Mouse (Mus musculus) brain, adult 2 months (tissue): Measurements from ENCODE around the gene Rab1a.
A peak's percentile ranks its signal among the peaks of the same experiment; 100 is the strongest.
"Not testable (repeated sequence)": the region's sequence is repeated elsewhere in the genome, so short reads cannot be mapped to it uniquely, and the experiment has no call there.

ENCODE experiments used
- DNase-seq: peaks from one replicate; pipeline ENCODE4 v3.0.0; 2011; ENCODE audit warnings: low read depth, low spot score

Rab1a gene

DNA sequence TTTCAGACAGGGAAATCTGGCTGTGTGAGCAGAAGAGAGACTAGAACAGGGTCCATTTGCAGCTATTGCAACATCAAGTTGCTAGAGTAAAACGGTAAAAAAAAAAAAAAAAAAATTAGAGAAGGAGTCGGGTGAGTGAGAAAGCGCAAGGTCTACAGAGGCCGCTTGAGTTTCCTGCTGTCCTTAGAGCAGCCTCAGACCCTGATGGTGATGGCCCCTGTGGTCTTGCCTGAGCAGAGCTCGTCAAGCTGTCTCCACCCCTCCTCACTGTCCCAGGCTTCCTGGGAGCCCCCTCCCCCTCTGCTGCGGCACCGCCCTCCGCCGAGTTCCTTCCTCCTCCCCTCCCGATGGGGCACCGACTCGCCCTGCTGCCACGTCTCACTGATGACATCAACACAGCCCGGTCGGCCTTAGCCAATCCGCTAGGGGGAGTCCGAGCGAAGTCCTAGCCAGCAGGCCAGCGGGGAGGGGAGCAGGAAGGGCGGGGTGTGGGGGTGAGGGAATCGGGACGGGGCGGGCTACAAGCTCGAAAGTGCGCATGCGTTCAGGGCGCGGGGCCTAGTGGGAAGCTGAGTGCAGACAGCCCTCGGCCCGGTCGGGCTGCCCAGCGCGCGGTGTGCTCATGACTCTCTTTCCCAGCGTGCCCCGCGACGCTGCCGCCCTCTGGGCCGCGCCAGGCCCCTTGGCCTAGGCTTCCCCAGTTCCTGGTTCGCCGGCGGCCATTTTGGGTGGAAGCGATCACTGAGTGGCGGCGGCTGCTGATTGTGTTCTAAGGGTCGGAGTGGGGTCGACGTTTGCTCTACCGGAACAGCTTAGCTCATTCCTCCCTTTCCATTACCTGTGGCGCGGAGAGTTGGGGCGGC is at the start of gene Rab1a:
Gene Rab1a (plus strand): TSS at position 720 of the 863 bp plus-strand sequence.
- DNase-seq = peak; percentile 100

DNA sequence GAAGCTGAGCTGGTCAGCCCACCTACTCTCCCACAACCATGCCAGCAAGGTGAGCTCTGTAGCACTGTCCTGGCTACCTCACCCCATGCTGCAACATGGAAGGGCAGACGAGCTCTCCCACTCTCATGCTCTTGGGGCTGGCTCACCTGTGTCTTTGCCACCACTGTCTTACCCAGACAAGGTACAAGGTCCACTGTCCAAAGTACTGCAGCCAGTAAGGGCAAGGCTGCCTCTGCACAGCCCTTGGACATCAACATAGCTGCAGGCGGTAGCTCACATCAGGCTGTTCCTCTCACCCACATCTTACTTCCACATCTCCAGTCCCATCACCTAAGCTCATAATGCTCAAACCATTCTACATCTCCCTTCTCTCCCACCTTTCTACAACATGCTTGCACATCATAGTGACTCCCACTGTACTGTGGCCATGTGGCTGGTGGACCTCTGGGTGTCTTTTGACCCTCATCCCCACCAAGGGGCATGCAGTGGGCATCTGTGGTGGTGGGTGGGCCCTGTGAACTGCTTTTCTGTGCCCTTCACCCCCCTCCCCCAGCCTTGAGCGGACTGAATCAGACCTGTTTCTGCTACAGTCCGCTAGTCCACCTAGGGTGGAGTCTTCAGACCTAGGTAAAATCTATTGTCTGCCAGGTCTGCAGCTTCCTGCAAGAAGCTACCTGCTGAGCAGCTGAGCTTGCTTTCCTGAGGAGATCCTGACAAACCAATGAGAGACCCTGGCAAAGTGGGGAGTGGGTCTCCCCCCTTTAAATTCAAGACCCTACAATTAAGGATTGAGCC is 48.9 kb upstream of the Rab1a start:
- no peak for DNase-seq

DNA sequence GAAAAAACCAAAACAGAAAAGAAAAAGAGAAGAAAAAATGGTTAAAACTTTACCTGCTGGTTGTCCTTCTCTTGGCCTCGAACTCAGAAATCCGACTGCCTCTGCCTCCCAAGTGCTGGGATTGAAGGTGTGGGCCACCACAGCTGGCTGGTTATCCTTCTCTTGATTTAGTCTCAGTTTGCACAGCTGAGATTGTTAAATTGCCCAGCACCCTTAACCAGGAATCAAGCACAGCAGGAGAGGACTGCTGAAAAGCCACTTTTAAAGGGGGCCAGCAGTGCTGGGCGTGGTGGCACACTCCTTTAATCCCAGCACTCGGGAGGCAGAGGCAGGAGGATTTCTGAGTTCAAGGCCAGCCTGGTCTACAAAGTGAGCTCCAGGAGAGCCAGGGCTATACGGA is 47.7 kb upstream of the Rab1a start:
- DNase-seq = not testable (repeated sequence)

DNA sequence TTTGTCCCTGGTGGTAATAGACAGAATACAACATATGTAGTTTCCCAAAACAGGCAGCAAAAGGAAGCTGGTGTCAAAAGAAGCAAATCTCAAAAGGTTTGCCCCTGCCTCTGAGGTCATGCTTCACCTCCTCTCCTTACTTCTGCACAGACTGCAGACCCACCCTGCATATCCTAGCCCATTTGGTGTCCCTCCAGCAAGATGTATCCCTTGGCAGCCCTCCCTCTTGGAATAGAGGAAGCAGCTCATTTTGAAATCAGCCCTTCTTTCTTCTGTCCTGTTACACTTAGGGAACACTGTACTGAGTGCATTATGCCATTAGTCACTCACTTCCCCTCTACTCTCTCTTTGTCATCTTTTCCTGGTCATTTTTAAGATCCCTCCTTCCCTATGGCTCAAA is 42.4 kb upstream of the Rab1a start:
- no peak for DNase-seq

DNA sequence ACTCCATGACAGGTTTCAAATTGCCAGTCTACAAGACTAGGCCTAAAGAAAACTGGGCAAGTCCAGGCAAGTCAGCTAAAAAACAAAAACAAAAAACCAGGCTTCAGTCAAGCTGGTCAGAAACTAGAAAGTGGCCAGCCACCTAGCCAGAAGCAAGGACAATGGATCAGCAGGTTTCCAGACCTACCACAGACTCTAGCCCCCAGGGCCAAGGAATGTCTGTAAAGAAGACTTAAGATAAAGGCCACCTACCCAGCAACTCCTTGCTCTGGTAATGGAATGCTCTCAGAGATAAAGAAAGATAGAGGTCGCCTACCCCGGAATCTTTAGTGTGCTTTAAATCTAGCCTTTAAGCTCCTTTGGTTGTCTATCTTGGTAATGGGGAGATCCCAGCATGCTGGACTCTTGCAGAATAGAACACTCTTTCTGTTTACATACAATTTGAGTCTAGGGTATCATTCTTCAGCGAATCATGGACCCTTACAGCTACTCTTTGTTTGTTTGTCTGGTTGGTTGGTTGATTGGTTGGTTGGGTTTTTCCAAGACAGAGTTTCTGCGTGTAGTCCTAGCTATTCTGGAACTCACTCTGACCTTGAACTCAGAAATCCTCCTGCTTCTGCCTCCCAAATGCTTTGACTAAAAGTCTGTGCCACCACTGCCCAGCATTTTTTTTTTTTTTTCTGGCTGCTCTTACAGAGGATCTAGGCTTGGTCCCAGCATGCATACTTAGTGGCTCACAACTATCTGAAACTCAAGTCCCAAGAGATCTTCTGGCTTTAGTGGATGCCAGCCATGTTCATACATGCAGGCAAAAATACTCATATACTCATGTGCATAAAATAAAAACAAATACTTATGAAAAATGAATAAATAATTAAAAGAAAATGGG is 36.0 kb upstream of the Rab1a start:
- no peak for DNase-seq

DNA sequence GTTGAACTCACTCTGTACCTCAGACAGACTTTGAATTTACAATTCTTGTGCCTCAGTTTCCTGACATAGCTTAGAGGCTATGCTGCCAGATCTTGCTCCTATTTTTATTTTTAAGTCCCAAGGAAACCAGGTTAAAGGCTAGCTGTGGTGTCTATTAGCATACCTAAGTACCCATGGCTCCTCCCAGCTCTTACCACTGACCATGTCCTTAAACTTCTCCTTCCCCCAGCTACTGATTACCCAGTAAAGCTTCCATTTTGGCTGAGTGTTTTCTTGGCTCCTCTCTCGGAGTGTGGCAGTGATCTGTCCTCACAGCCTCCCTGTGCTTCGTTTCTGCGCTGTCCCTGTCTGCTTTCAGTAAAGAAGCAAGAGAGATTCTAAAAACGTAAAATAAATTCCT is 35.2 kb upstream of the Rab1a start:
- no peak for DNase-seq

DNA sequence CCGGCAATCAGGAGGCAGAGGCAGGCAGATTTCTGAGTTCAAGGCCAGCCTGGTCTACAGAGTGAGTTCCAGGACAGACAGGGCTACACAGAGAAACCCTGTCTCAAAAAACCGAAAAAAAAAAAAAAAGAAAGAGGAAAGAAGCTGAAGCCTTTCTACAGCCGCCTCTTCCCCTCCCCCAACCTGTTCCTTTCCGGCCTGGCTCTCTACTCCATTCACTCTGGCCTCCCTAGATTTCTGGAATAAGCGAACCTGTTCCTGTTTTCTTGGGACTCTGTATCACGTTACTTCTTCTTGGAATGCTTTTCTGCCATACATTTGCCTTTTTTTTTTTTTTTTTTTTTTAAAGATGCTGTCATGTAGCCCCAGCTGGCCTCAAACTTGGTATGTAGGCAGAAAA is 34.8 kb upstream of the Rab1a start:
- DNase-seq = not testable (repeated sequence)

DNA sequence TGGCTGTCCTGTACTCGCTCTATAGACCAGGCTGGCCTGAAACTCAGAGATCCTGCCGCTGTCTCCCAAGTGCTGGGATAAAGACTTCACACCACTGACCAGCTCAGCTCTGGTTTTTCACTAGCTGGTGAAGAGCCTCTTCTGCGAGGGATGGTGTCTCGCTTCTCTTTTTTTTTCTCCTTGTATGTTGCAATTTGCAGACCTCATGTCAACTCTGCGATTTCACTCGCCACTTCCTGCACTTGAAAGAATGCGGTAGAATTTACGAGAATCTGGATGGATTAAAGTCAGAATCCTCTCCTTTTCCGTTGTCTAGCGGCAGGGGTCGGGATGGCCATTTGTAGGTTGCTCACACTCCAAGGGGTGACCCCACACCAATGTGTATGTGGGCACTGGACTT is 32.3 kb upstream of the Rab1a start:
- peak; percentile 3 for DNase-seq

DNA sequence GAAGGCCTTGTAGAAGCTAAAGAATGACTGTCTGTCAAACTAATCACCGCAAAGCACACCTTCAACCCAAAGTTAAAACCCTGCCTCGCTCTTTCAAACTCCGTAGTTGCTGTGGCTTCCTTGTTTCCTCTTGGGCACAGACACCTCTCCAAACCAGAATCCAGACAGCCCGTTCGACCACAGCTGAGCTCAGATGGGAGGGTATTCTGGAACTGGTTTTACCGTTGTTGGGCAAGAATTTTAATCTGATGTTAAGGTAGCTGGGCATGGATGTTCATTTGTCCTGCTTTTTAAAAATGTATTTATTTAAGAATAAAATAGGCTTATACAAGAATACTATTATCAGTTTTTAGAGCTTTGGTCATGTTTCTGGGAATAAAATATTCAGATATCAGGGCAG is 14.0 kb upstream of the Rab1a start:
- no peak for DNase-seq

DNA sequence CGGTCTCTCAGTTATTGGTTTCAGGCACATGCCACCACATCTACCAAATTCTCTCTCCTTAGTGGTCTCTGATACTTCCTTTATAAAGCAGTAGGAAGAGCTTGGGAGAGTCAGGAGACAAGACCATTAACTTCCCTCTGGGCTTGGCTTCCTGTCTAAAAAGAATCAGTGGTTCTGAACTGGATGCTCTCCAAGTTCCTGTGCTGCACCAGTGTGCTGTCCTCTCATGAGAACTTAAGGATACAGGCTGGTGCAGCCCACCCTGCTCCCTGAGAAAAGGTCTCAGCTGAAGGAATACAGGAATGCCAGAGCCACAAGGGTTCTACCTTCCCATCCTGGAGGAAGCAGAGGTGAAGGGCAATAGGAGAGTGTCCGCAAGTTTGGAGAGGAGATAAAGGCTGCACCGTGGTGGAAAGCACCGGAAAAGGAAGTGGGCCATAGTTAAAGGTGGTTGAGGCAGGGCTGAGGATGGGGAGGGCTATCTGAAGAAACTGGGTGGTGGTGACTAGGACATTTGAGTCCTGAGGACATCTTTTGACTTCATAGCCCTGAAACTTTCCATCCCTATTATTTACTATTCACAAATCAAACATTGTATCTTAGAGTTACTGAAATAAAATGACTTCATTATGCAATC is 8.0 kb upstream of the Rab1a start:
- no peak for DNase-seq

DNA sequence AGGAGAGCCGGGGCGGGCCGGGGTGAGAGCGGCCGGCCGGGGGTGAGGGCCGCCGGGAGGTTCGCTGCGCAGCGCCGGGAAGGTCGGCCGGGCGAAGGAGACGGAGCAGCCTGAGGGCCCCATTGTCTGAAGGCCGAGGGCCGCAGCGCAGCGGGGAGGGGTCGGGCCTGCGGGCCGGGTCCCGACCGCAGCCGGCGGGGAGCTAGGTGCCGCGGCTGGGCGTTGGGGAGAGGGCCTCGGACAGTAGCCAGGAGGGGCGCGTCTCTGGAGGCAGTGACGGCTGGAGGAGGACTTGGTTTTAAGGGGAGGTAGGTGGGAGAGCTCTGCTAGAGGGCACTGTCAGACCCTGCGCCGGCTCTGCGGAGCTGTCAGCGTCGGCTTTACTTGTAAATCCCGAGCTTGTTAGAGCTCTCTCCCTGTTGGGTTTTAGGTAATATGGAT is 449 bp downstream of the Rab1a start:
- peak; percentile 63 for DNase-seq

DNA sequence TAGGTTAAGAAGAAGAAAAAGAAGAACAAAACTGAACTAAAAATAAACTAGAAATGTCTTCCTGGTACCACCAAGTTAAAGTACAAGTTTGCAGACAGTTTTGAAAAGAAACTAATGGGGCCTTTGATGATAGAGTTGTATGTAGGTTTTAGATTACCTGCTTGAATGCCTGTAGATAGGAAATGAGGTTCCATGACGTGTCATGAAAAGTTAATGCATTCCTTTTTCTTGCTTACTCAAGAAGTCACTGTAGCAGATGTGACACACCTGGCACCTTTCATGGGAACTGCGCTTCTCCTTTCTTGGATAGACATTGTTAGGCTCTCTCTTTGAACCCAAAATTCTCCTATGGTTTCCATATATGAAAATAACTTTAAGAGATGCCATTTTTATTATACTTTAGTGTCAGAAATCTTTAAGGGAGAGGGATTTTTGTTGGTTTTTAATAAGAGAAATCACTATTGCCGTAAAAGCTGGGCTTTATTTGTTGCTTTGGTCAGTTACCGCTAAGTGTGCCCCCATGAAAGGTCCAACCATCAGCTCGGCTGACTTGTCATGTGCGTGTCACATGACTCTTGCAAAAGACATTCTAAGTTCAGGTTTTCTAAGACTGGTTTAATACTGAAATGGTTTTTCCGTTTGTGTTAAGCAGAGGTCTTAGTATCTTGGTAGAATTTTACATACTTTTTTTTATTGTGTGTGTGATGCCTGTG is 1.2 kb downstream of the Rab1a start:
- no peak for DNase-seq

DNA sequence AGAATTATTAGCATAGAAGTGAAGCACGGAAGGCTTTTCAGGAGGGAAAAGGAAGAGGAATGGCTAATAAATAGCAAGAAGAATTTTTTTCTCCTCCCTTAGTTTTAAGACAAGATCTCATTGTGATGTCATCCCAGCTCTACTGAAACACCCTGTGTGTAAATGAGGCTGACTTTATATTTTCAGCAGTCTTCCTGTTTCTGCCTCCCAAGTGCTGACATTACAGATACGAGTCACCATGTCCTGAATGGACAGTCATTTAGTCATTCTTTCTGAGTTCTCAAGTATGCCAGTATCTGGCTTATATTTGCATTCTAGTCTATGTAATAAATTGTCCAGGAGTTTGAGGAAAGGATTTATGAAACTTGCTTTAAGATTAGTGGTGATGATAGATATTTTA is 3.1 kb downstream of the Rab1a start:
- DNase-seq = no peak

DNA sequence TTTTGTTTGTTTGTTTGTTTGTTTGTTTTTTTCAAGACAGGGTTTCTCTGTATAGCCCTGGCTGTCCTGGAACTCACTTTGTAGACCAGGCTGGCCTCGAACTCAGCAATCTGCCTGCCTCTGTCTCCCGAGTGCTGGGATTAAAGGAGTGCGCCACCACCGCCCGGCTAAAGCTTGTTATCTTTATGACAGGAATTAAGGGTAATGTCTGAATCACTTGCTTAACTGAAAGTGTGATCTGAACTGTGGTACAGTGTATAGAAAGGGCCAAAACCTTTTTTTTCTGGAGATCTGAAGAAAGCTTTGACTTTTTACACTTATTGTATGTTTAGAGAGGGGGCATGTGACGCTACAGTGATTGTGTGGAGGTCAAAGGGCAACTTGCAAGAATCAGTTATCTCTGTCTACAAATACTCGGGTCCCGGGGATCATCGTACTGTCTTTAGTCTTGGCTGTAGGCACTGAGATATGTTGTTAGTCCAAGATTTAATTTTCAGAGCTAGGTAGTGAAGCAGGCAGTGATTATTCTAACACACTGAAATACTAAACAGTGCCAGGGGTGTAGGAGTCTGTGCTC is 3.7 kb downstream of the Rab1a start:
- DNase-seq = no peak

DNA sequence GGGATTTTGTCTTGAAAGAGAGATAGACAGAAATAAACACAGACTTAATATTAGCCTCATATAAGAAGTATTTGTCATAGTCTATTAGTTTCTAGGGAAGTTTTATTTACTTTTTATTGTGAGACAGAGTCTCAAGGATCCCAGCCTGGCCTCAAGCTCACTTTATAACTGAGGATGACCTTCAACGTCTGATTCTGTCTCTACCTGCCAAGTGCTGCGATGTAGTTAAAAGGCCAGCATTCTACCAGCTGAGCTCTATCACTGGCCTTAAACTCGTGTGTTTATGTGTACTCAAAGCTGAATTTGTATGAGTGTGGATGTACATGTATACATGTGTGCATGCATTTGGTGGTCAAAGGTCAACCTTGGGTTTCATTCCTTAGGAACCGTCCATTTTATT is 4.3 kb downstream of the Rab1a start:
- DNase-seq = no peak

DNA sequence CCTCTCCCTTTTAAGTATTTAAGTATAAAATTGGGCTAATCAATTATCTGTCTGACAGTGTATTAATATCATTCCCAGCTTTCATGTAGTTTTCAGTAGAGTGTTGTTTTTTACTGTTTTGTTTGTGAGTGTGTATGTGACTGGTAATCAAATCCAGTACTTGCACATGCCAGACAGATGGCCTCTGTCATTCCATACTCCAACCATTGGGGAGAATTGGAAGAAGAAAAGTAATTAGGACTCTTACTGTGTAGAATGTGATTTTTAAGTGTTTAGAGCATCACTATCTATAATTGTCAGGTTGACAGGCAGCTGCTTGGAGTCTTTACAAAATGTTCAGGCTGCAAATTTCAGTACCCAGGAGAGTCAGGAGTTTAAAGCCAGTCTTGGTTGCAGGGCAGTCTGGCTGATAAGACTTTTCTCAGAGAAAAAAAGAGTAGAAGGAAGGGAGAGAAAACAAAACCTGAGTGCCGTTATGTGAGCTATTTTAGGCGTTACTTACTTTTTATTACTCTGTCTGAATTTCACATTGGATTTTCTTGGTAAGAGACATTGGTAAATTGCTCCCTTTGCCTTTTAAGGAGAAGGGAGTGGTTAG is 5.5 kb downstream of the Rab1a start:
- no peak for DNase-seq

DNA sequence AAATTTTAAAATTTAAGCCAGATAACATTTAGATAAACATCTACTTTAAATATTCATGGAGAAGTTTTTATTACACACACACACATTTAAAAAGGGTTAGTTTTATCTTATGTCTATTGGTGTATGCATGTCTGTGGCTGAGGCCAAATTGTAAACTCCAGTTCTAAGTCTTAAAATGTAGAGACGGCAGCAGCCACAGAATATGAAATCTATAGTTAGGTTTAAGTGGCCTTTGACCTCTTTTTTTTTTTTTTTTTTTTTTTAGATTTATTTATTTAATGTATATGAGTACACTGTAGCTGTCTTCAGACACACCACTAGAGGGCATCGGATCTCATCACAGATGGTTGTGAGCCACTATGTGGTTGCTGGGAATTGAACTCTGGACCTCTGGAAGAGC is 6.4 kb downstream of the Rab1a start:
- DNase-seq = no peak

DNA sequence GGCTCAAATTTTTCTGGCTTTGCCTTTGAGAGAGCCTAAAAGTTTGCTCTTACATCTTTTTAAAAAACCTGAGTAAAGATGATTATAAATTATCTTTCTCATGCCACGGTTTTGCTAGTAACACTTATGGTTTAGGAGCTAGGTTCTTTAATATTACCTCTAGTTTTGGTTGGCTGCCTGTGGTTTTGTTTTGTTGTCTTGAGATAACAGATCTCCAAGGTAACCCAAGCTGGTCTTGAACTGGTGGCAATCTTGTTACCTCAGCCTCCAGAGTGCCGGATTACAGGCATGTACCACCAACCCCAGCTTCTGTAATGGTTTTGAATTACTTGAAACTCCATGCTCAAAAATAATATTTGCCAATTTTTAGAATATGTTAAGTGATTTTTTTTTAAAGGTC is 10.6 kb downstream of the Rab1a start:
- no peak for DNase-seq

DNA sequence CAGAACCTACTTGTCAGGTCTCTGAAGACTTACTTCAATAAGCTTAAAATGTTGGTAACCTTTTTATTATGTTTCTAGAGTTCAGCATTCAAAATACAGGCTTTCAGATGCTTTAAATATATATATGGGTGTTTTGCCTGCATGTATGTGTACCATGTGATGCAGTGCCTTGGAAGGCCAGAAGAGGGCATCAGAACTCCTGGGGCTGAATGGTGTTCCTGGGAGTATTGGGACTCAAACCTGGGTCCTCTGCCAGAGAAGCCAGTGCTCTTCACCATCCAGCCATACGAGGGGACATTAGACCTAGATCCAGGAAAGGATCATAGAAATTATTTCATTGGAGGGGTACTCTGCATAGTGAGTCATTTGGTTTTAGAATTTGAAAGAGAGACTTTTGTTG is 13.5 kb downstream of the Rab1a start:
- DNase-seq = no peak

DNA sequence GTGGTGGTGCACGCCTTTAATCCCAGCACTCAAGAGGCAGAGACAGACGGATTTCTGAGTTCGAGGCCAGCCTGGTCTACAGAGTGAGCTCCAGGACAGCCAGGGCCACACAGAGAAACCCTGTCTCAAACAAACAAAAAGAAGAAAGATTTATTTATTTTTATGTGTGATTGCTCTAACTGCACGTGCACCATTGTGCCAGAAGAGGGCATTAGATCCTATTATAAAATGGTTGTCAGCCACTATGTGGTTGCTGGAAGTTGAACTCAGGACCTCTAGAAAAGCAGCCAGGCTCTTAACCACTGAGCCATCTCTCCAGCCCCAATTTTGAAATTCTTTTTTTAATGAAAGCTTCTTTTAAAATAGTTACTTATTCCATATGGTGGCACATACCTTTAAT is 15.2 kb downstream of the Rab1a start:
- no peak for DNase-seq
